Mouse (Mus musculus) hindbrain, embryonic 10.5 days (tissue): ENCODE measurements around the gene Naga. TPM values are rescaled to one million over a fixed set of nuclear protein-coding genes. Genes with fewer than 3 reads are reported as not detected.

ENCODE experiments used
- DNase-seq: peaks from one replicate; pipeline ENCODE4 v3.0.0-alpha.2; 2017; ENCODE audit warnings: low spot score
- H3K27ac ChIP-seq: fragments of 300-500 bp; sonication (generic); 2 replicates; pipeline ENCODE4 v1.5.1; 2016; ENCODE audit warnings: mild to moderate bottlenecking, moderate library complexity
- H3K27me3 ChIP-seq: fragments of 300-500 bp; sonication (generic); 2 replicates; pipeline ENCODE4 v1.6.1; 2016; ENCODE audit warnings: mild to moderate bottlenecking; ENCODE audit not compliant: poor library complexity, insufficient read depth, severe bottlenecking
- H3K36me3 ChIP-seq: fragments of 300-500 bp; sonication (generic); 2 replicates; pipeline ENCODE4 v1.6.1; 2016; ENCODE audit warnings: mild to moderate bottlenecking, moderate library complexity
- H3K4me1 ChIP-seq: fragments of 300-500 bp; sonication (generic); replicated peaks from 2 replicates; pipeline ENCODE4 v1.6.1; 2016; ENCODE audit warnings: mild to moderate bottlenecking
- H3K4me3 ChIP-seq: fragments of 300-500 bp; sonication (generic); 2 replicates; pipeline ENCODE4 v1.5.1; 2016; ENCODE audit warnings: mild to moderate bottlenecking, moderate library complexity
- H3K9me3 ChIP-seq: fragments of 300-500 bp; sonication (generic); 2 replicates; pipeline ENCODE4 v1.6.1; 2016; ENCODE audit warnings: mild to moderate bottlenecking, moderate library complexity
- WGBS: fragments of 180-500 bp; shearing (Covaris S2); methylation state at CpG from one replicate; pipeline ENCODE4 v1.1.7; 2016; 5-methylcytosine and 5-hydroxymethylcytosine counted together
- polyA plus RNA-seq: library from polyadenylated mRNA; unstranded; fragments of >200 nt; fragmentation: Nextera tagmentation; extraction: Ambion mirVana; gene quantifications from 2 replicates; pipeline ENCODE4 v1.2.1, GENCODE M21; 2016

The Naga gene
- polyA plus RNA-seq, 1 experiment from 2014 or later, result 24.9 TPM

DNA sequence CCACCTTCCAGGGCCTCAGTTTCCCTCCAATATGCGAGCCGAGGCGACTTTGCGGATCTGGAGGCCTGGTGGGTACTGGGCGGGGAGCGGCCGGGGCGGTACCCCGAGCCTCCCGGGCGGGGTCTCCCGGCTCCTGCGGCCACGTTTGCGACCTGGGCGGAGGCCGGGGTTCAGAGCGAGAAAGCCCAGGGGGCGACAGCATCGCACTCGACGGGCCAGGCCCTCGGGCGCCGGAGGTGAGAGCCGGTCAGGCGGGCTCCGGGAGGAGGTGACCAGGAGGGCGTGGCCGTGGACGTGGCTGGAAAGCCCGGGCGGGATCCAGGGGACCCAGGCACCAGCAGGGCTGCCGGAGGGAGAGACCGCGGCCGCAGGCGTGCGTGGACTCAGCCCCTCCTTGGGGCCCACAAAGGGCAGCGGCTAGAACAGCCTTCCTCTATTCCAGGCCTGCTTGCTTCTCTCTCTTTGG lies 2.3 kb upstream of the Naga start:
- peaks cover 68% of the 10 kb centered on the region for H3K4me1 ChIP-seq
- DNase-seq, result peak; percentile 47

GRCm38 (mm10) chr15:82340414-82341035 lies 1.8 kb upstream of the Naga start:
- DNase-seq, result no peak
- Histone ChIP-seq H3K27me3 (peaks cover 32% of the 10 kb centered on the region), H3K4me3 (peak overlapping the region; percentile 50), H3K4me1 (peaks cover 68% of the 10 kb centered on the region), H3K27ac (peak overlapping the region; percentile 87), H3K36me3 (peaks cover 6% of the 10 kb centered on the region), H3K9me3 (no peaks in the 10 kb centered on the region)
- 36% methylated on average over 21 of the region's 21 CpGs for WGBS

More for the DNA sequence above, 2.3 kb upstream of the Naga start:
- Histone ChIP-seq H3K27me3 (peaks cover 32% of the 10 kb centered on the region), H3K27ac (peak overlapping the region; percentile 87), H3K9me3 (no peaks in the 10 kb centered on the region), H3K36me3 (peaks cover 1% of the 10 kb centered on the region), H3K4me3 (peak overlapping the region; percentile 50)
- 3% methylated on average over 40 of the region's 40 CpGs for WGBS

- Histone ChIP-seq H3K36me3 (peaks cover 14% of the 10 kb centered on the region), H3K27me3 (peaks cover 32% of the 10 kb centered on the region), H3K4me1 (peaks cover 68% of the 10 kb centered on the region), H3K27ac (peak overlapping the region; percentile 90; the same call in 1 of the 2 replicates), H3K4me3 (no peak overlapping the region), H3K9me3 (no peaks in the 10 kb centered on the region)
- WGBS, result 80% methylated on average over 8 of the region's 8 CpGs
- DNase-seq, result no peak
These were observed 1.0 kb upstream of the Naga start for GRCm38 (mm10) chr15:82339634-82340254.

GRCm38 (mm10) chr15:82339150-82339549 lies 425 bp upstream of the Naga start:
- Histone ChIP-seq H3K27me3 (peaks cover 32% of the 10 kb centered on the region), H3K27ac (peak overlapping the region; percentile 90), H3K36me3 (peaks cover 20% of the 10 kb centered on the region), H3K4me3 (peak overlapping the region; percentile 60), H3K9me3 (no peaks in the 10 kb centered on the region), H3K4me1 (peaks cover 65% of the 10 kb centered on the region)
- 61% methylated on average over 10 of the region's 10 CpGs for WGBS
- DNase-seq, result no peak

- peak overlapping the region; percentile 60 for H3K4me3 ChIP-seq
- DNase-seq, result no peak
- WGBS, result 61% methylated on average over 4 of the region's 4 CpGs
- no peaks in the 10 kb centered on the region for H3K9me3 ChIP-seq
- H3K4me1 ChIP-seq, result peaks cover 57% of the 10 kb centered on the region
- peaks cover 32% of the 10 kb centered on the region for H3K27me3 ChIP-seq
- H3K27ac ChIP-seq, result peak overlapping the region; percentile 90
- peaks cover 23% of the 10 kb centered on the region for H3K36me3 ChIP-seq
These were observed 850 bp downstream of the Naga start for GRCm38 (mm10) chr15:82337875-82338274.

- 85% methylated on average over 12 of the region's 12 CpGs for WGBS
These were observed 2.1 kb downstream of the Naga start for GRCm38 (mm10) chr15:82336629-82337028.

DNA sequence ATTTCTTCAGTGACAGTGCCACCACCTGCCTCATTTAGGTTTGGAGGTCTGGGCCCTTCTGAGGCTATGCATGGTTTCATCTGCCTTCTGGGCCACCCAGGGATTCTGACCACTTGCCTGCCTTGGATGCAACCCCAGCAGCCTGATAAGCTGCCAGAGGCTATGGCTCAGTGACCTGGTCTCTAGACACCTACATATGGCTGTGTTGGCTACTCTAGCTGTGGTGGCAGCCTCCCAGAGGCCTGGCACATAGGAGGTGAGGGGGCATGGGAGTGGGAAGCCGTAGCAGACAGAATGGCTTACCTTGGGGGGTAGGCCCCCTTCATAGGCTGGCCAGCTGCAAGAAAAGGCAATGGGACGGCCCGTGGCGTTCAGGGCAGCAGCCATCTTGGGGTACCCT lies 3.5 kb downstream of the Naga start:
- Histone ChIP-seq H3K4me3 (no peak overlapping the region), H3K36me3 (peaks cover 33% of the 10 kb centered on the region), H3K27ac (no peak overlapping the region), H3K4me1 (peaks cover 47% of the 10 kb centered on the region), H3K27me3 (peaks cover 14% of the 10 kb centered on the region), H3K9me3 (no peaks in the 10 kb centered on the region)
- WGBS, result over 99% methylated on average over 4 of the region's 4 CpGs
- no peak for DNase-seq

More at GRCm38 (mm10) chr15:82336629-82337028, 2.1 kb downstream of the Naga start:
- Histone ChIP-seq H3K36me3 (peaks cover 29% of the 10 kb centered on the region), H3K4me1 (peaks cover 51% of the 10 kb centered on the region), H3K9me3 (no peaks in the 10 kb centered on the region), H3K4me3 (no peak overlapping the region), H3K27ac (no peak overlapping the region), H3K27me3 (peaks cover 28% of the 10 kb centered on the region)
- no peak for DNase-seq

GRCm38 (mm10) chr15:82325382-82325781 lies 13.3 kb downstream of the Naga start:
- no peak overlapping the region for H3K4me3 ChIP-seq
- 80% methylated on average over 2 of the region's 2 CpGs for WGBS
- DNase-seq, result no peak
- peaks cover 14% of the 10 kb centered on the region for H3K36me3 ChIP-seq
- H3K9me3 ChIP-seq, result no peaks in the 10 kb centered on the region
- H3K27ac ChIP-seq, result no peak overlapping the region
- peaks cover 10% of the 10 kb centered on the region; the same call in 1 of the 2 replicates for H3K4me1 ChIP-seq
- no peaks in the 10 kb centered on the region for H3K27me3 ChIP-seq

GRCm38 (mm10) chr15:82322195-82322594 lies 16.5 kb downstream of the Naga start:
- no peak for DNase-seq
- 77% methylated on average over 8 of the region's 8 CpGs for WGBS
- no peaks in the 10 kb centered on the region for H3K27me3 ChIP-seq
- H3K27ac ChIP-seq, result no peak overlapping the region
- 0 out of 2 replicates have a peak, but pooled peaks cover 6% of the 10 kb centered on the region for H3K4me1 ChIP-seq
- no peak overlapping the region for H3K4me3 ChIP-seq
- no peaks in the 10 kb centered on the region for H3K36me3 ChIP-seq
- no peaks in the 10 kb centered on the region for H3K9me3 ChIP-seq

DNA sequence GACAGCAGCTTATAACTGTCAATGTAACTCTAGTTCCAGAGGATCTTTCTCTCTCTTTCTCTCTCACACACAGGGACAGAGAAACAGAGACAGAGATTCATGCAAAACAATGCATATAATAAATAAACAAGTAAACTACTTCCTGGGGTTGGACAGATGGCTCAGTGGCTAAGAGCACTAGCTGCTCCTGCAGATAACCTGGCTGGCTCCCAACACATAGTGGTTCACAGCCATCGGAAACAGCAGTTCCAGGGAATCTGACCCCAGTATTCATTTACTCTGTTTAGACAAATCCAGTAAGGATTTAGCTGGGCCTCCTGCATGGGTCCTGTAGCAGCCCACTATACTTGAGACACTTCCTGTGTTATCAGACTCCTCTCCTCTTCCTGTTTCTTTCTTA lies 19.1 kb downstream of the Naga start:
- H3K9me3 ChIP-seq, result no peaks in the 10 kb centered on the region
- no peaks in the 10 kb centered on the region for H3K36me3 ChIP-seq
- no peak for DNase-seq
- no peak overlapping the region for H3K27ac ChIP-seq
- H3K4me3 ChIP-seq, result no peak overlapping the region
- WGBS, result 93% methylated on average over 1 of the region's 1 CpGs
- 0 out of 2 replicates have a peak, but pooled peaks cover 6% of the 10 kb centered on the region for H3K4me1 ChIP-seq
- H3K27me3 ChIP-seq, result no peaks in the 10 kb centered on the region

DNA sequence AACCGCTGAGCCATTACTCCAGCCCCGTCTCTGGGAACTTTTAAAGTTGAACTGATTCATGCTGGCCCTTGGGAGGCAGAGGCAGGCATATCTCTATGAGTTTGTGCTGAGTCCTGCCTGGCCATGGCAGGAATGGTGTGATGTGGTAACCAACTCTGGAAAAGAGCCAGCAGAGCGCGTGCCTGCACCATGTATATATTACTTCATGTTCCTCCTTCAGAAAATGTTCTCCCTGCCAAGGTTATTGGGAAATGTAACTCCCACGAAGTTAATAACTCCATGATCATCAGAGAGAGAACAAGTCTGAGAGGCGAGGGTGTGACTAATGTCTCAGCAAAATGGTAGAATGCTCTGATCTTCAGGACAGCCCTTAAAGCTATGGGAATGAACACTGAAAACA lies 20.9 kb downstream of the Naga start:
- Histone ChIP-seq H3K27ac (no peak overlapping the region), H3K4me1 (0 out of 2 replicates have a peak, but pooled peaks cover 2% of the 10 kb centered on the region), H3K27me3 (no peaks in the 10 kb centered on the region), H3K9me3 (no peaks in the 10 kb centered on the region), H3K36me3 (no peaks in the 10 kb centered on the region), H3K4me3 (no peak overlapping the region)
- DNase-seq, result no peak
- WGBS, result 90% methylated on average over 6 of the region's 6 CpGs

DNA sequence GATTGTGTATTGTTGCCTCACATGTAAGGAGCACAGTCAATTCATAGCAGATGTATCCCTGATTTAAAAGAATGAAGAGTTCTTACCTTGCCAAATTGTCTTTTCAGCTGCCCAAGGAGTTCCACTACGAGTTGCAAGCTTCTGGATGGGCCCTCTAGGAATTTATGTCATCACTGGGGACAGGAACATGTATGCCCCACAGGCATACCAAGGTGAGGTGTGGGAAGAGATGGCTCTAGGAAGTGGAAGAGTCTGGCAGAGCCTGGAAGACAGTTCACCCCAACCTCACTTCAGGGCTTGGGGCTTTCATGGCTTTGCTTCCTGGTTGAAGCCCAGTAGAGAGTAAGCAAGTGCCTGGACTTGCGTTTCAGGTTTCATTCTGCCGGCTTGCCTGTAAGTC lies 30.3 kb downstream of the Naga start:
- H3K36me3 ChIP-seq, result no peaks in the 10 kb centered on the region
- H3K9me3 ChIP-seq, result no peaks in the 10 kb centered on the region
- H3K4me3 ChIP-seq, result no peak overlapping the region
- no peaks in the 10 kb centered on the region for H3K4me1 ChIP-seq
- H3K27ac ChIP-seq, result no peak overlapping the region
- 86% methylated on average over 3 of the region's 3 CpGs for WGBS
- H3K27me3 ChIP-seq, result no peaks in the 10 kb centered on the region
- no peak for DNase-seq

- H3K9me3 ChIP-seq, result no peaks in the 10 kb centered on the region
- no peaks in the 10 kb centered on the region for H3K36me3 ChIP-seq
- no peak for DNase-seq
- WGBS, result 79% methylated on average over 3 of the region's 3 CpGs
- H3K27ac ChIP-seq, result no peak overlapping the region
- no peaks in the 10 kb centered on the region for H3K27me3 ChIP-seq
- H3K4me3 ChIP-seq, result no peak overlapping the region
- no peaks in the 10 kb centered on the region for H3K4me1 ChIP-seq
These were observed 31.6 kb downstream of the Naga start for GRCm38 (mm10) chr15:82307107-82307506.
